Mouse (Mus musculus): ENCODE measurements around the gene Upk2. TPM values are rescaled to one million over a fixed set of nuclear protein-coding genes. Genes with fewer than 3 reads are reported as not detected.

Upk2 gene
- polyA plus RNA-seq, 1 experiment: 1.7 TPM

DNA sequence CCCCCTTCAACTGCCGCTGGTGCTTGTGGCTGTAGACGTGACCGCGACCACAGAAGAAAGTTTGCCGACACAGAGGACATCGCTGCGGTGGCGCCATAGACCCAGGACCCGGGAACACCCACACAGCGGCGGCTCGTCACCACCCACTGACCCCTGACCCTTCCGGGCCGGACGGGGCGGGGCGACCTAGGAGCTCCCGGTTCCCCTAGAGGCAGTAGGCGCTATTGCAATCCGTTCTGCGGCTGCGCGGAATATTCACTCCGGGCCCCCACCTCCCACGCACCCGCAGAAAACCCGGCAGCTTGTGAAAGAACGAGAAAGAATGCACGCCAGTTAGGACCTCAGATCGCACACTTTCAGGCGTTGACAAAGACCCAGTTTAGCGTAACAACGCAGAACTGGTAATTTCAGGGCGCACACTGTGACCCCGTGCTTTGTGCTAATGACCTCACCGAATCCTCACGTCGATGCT, 36.8 kb downstream of the Upk2 start:
- H3K9me3 ChIP-seq (replicated peaks; ENCODE audit: control insufficient read depth, insufficient read depth, low read length, poor library complexity, severe bottlenecking): no peaks in the 10 kb centered on the region

DNA sequence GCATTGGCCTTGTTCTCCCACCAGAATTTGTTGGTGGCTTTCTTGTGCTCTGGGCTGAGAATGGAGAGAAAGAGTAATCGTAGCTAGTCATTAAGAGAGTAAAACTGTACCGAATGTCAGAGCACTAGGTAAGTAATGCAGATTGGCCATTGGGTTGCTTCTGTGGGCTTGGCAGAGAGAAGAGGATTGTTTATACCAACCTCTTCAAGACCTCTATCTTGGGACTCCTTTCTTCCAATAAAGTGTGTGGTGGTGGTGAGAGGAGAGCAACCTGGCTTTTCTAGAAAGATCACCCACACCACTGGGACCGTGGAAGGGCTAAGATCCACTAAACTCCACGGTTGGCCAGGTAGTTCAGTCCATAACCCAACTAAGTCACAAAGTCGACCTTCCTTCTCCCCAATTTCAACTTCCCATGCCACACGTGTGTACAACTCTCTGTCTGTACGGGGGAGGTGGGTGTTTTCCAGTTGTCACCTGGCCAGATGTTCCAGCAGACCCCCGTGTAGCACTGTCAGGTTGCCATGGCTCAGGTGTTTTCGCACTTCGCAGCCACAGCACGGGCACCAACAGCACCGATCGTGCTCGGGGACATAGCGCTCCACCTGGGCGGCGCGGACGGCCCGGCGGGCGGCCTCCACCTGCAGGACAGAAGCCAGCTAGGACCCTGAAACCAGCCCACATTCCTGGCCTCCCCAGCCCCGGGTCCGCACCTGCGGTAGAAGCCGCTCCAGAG, 37.5 kb downstream of the Upk2 start:
- H3K4me3 ChIP-seq (ENCODE audit: low read depth, low read length): peak overlapping the region; percentile 92
- H3K27me3 ChIP-seq (ENCODE audit: control insufficient read depth, insufficient read depth, low read length, poor library complexity, severe bottlenecking): no peaks in the 10 kb centered on the region
- H3K36me3 ChIP-seq (ENCODE audit: control insufficient read depth, insufficient read depth, low read length, poor library complexity, severe bottlenecking): peaks cover 20% of the 10 kb centered on the region
- H3K9me3 ChIP-seq (replicated peaks; ENCODE audit: control insufficient read depth, insufficient read depth, low read length, poor library complexity, severe bottlenecking): no peaks in the 10 kb centered on the region
- TF ChIP-seq POLR2A (IDR thresholded peaks at IDR 0.05; ENCODE audit: insufficient read depth, low read length) (no peak), EP300 (IDR thresholded peaks at IDR 0.05; ENCODE audit: insufficient read depth, low read depth, low read length) (no peak), CTCF (IDR thresholded peaks at IDR 0.05; ENCODE audit: low read depth, low read length) (no peak)
- H3K4me1 ChIP-seq (ENCODE audit: control insufficient read depth, insufficient read depth, low read length): no peaks in the 10 kb centered on the region
- no peak overlapping the region for H3K27ac ChIP-seq (ENCODE audit: insufficient read depth, low read length)
- peak overlapping the region; percentile 63 for H3K9ac ChIP-seq (ENCODE audit: low read depth, poor library complexity, severe bottlenecking)

More for the DNA sequence above, 36.8 kb downstream of the Upk2 start:
- Histone ChIP-seq H3K9ac (ENCODE audit: low read depth, poor library complexity, severe bottlenecking) (peak overlapping the region; percentile 63), H3K27ac (ENCODE audit: insufficient read depth, low read length) (peak overlapping the region; percentile 52), H3K4me3 (ENCODE audit: low read depth, low read length) (peak overlapping the region; percentile 92), H3K27me3 (ENCODE audit: control insufficient read depth, insufficient read depth, low read length, poor library complexity, severe bottlenecking) (no peaks in the 10 kb centered on the region), H3K4me1 (ENCODE audit: control insufficient read depth, insufficient read depth, low read length) (no peaks in the 10 kb centered on the region), H3K36me3 (ENCODE audit: control insufficient read depth, insufficient read depth, low read length, poor library complexity, severe bottlenecking) (peaks cover 15% of the 10 kb centered on the region)
- TF ChIP-seq CTCF (IDR thresholded peaks at IDR 0.05; ENCODE audit: low read depth, low read length) (peak; percentile 37), EP300 (IDR thresholded peaks at IDR 0.05; ENCODE audit: insufficient read depth, low read depth, low read length) (no peak)

DNA sequence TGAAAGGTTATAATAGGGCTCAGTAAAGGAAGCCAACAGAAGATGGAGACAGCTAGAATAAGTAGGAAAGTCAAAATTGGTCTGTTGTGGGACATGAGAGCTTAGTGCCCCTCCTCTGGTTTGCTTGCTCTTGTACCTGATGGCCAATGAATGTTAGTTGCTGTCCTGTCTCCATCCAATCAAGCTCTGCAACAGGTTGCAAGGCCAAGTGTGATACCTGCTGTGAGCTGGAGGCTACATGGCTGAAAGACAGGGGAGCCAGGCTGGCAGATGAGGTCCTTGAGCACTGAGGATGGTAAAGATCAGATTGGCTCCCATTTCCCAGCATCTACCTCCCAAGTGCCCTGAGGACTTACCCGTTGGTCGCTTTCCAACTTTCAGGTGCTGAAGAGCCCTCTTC, 42.0 kb downstream of the Upk2 start:
- H3K36me3 ChIP-seq (ENCODE audit: control insufficient read depth, insufficient read depth, low read length, poor library complexity, severe bottlenecking): peaks cover 63% of the 10 kb centered on the region
- no peak overlapping the region for H3K4me3 ChIP-seq (ENCODE audit: low read depth, low read length)
- TF ChIP-seq CTCF (IDR thresholded peaks at IDR 0.05; ENCODE audit: low read depth, low read length) (no peak), POLR2A (IDR thresholded peaks at IDR 0.05; ENCODE audit: insufficient read depth, low read length) (no peak)
- H3K27ac ChIP-seq (ENCODE audit: insufficient read depth, low read length): no peak overlapping the region
- no peak overlapping the region for H3K9ac ChIP-seq (ENCODE audit: low read depth, poor library complexity, severe bottlenecking)
- no peaks in the 10 kb centered on the region for H3K9me3 ChIP-seq (replicated peaks; ENCODE audit: control insufficient read depth, insufficient read depth, low read length, poor library complexity, severe bottlenecking)
- no peaks in the 10 kb centered on the region for H3K27me3 ChIP-seq (ENCODE audit: control insufficient read depth, insufficient read depth, low read length, poor library complexity, severe bottlenecking)
- no peaks in the 10 kb centered on the region for H3K4me1 ChIP-seq (ENCODE audit: control insufficient read depth, insufficient read depth, low read length)

DNA sequence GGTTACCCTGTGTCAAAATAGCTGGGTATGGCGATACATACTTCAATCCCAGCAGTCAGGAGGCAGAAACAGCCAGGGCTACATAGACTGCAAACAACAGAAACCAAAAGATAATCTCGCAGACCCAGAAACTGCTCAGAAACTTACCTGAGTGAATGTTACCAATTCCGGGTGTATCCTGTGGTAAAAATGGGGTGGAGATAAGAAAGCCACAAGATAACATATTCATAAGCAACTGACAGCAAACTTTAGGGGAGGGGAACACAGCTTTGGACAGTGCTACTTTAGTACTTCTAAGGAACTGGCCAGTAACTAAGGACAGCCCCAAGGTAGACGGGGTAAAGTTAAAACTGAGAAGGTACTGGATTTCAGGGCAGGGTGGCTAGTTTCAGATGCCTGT, 42.5 kb downstream of the Upk2 start:
- Histone ChIP-seq H3K9ac (ENCODE audit: low read depth, poor library complexity, severe bottlenecking) (no peak overlapping the region), H3K36me3 (ENCODE audit: control insufficient read depth, insufficient read depth, low read length, poor library complexity, severe bottlenecking) (peaks cover 63% of the 10 kb centered on the region)
- TF ChIP-seq POLR2A (IDR thresholded peaks at IDR 0.05; ENCODE audit: insufficient read depth, low read length) (no peak), EP300 (IDR thresholded peaks at IDR 0.05; ENCODE audit: insufficient read depth, low read depth, low read length) (no peak), CTCF (IDR thresholded peaks at IDR 0.05; ENCODE audit: low read depth, low read length) (no peak)

DNA sequence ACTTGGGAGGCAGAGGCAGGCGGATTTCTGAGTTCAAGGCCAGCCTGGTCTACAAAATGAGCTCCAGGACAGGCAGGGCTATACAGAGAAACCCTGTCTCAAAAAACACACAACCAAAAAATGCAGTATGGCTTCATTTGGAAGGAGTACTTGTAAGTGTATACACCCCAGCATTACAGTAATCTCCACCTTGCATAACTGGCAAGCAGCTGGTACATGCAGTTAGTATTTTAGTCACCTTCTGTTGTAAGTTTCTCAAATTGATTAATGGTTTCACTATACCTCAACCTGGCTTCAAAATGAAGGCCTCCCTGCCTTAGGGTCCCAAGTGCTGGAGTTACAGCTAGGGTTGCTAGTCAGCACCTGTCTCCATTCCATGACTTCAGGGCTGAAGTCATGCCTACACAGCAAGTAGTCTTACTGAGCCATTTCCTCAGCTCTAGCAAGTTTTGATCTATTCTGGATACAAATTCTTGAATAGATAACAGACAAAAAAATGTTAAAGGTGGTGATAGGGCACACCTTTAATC, 43.1 kb downstream of the Upk2 start:
- H3K27me3 ChIP-seq (ENCODE audit: control insufficient read depth, insufficient read depth, low read length, poor library complexity, severe bottlenecking): no peaks in the 10 kb centered on the region
- H3K27ac ChIP-seq (ENCODE audit: insufficient read depth, low read length): 0 out of 2 replicates have a peak overlapping the region, but pooled peaks have one; percentile 16
- no peak overlapping the region for H3K4me3 ChIP-seq (ENCODE audit: low read depth, low read length)
- no peak for TF ChIP-seq EP300 (IDR thresholded peaks at IDR 0.05; ENCODE audit: insufficient read depth, low read depth, low read length)
- TF ChIP-seq POLR2A (IDR thresholded peaks at IDR 0.05; ENCODE audit: insufficient read depth, low read length): no peak
- no peak for TF ChIP-seq CTCF (IDR thresholded peaks at IDR 0.05; ENCODE audit: low read depth, low read length)
- no peak overlapping the region for H3K9ac ChIP-seq (ENCODE audit: low read depth, poor library complexity, severe bottlenecking)
- no peaks in the 10 kb centered on the region for H3K9me3 ChIP-seq (replicated peaks; ENCODE audit: control insufficient read depth, insufficient read depth, low read length, poor library complexity, severe bottlenecking)
- no peaks in the 10 kb centered on the region for H3K4me1 ChIP-seq (ENCODE audit: control insufficient read depth, insufficient read depth, low read length)
- H3K36me3 ChIP-seq (ENCODE audit: control insufficient read depth, insufficient read depth, low read length, poor library complexity, severe bottlenecking): peaks cover 63% of the 10 kb centered on the region

More for the DNA sequence above, 42.5 kb downstream of the Upk2 start:
- H3K27ac ChIP-seq (ENCODE audit: insufficient read depth, low read length): 0 out of 2 replicates have a peak overlapping the region, but pooled peaks have one; percentile 12
- no peaks in the 10 kb centered on the region for H3K27me3 ChIP-seq (ENCODE audit: control insufficient read depth, insufficient read depth, low read length, poor library complexity, severe bottlenecking)
- no peaks in the 10 kb centered on the region for H3K9me3 ChIP-seq (replicated peaks; ENCODE audit: control insufficient read depth, insufficient read depth, low read length, poor library complexity, severe bottlenecking)
- no peaks in the 10 kb centered on the region for H3K4me1 ChIP-seq (ENCODE audit: control insufficient read depth, insufficient read depth, low read length)
- H3K4me3 ChIP-seq (ENCODE audit: low read depth, low read length): no peak overlapping the region
